Mouse (Mus musculus) MEL (cell line): ENCODE results near the gene Pparg. TPM values are rescaled to one million over a fixed set of nuclear protein-coding genes. Genes with fewer than 3 reads are reported as not detected.

Experiments
- DNase-seq: peaks from one replicate; pipeline ENCODE4 v3.0.0; 2011; ENCODE audit warnings: low read depth, low spot score
- H3K27ac ChIP-seq: 2 replicates; pipeline ENCODE4 v1.5.1; 2012; ENCODE audit warnings: low read depth, mild to moderate bottlenecking, control low read depth, low read length, moderate library complexity; ENCODE audit not compliant: control insufficient read depth
- H3K27me3 ChIP-seq, 2 experiments: fragments of 150-350 bp in 1 of 2; sonication (generic) in 1 of 2; 2 replicates each; pipeline ENCODE4 v1.6.1; 2012; ENCODE audit warnings: low read length in 2 of 2, mild to moderate bottlenecking in 2 of 2, improper control_type of control experiment in 1 of 2, moderate library complexity in 1 of 2; ENCODE audit not compliant: insufficient read depth in 2 of 2, control insufficient read depth in 1 of 2
- H3K36me3 ChIP-seq, 2 experiments: 2 replicates each; pipeline ENCODE4 v1.6.1; 2012 to 2014; ENCODE audit warnings: low read length in 2 of 2, improper control_type of control experiment in 1 of 2, inconsistent platforms in 1 of 2, mild to moderate bottlenecking in 1 of 2; ENCODE audit not compliant: insufficient read depth in 2 of 2, control insufficient read depth in 1 of 2
- H3K4me1 ChIP-seq, 2 experiments: fragments of 150-350 bp in 1 of 2; sonication (generic) in 1 of 2; 2 replicates each; pipeline ENCODE4 v1.6.1; 2012; ENCODE audit warnings: low read length in 2 of 2, improper control_type of control experiment in 1 of 2, mild to moderate bottlenecking in 1 of 2; ENCODE audit not compliant: insufficient read depth in 2 of 2, control insufficient read depth in 1 of 2
- H3K4me3 ChIP-seq, 2 experiments: fragments of 150-350 bp in 1 of 2; sonication (generic) in 1 of 2; 2 replicates each; pipeline ENCODE4 v1.5.1; 2012; ENCODE audit warnings: low read depth in 2 of 2, low read length in 2 of 2, mild to moderate bottlenecking in 2 of 2, moderate library complexity in 2 of 2, control low read depth in 1 of 2, improper control_type of control experiment in 1 of 2; ENCODE audit not compliant: control insufficient read depth in 1 of 2, insufficient read depth in 1 of 2
- H3K79me2 ChIP-seq: 2 replicates; pipeline ENCODE4 v1.6.1; 2012; ENCODE audit warnings: mild to moderate bottlenecking, low read length, moderate library complexity; ENCODE audit not compliant: control insufficient read depth, poor library complexity, insufficient read depth
- H3K9ac ChIP-seq: 2 replicates; pipeline ENCODE4 v1.6.1; 2012; ENCODE audit warnings: low read depth, mild to moderate bottlenecking, control low read depth, low read length, moderate library complexity; ENCODE audit not compliant: control insufficient read depth, poor library complexity, severe bottlenecking
- H3K9me3 ChIP-seq: fragments of 150-350 bp; sonication (generic); replicated peaks from 2 replicates; pipeline ENCODE4 v1.6.1; 2012; ENCODE audit warnings: mild to moderate bottlenecking, low read length, improper control_type of control experiment, moderate library complexity; ENCODE audit not compliant: insufficient read depth
- BHLHE40 ChIP-seq: IDR thresholded peaks from 2 replicates; pipeline ENCODE4 v1.6.1; 2012; ENCODE audit warnings: low read depth, mild to moderate bottlenecking, inconsistent platforms, low read length, improper control_type of control experiment, borderline replicate concordance
- CTCF ChIP-seq, 3 experiments: IDR thresholded peaks in 2 of 3; conservative IDR thresholded peaks in 1 of 3; 2 replicates each; pipeline ENCODE4 v1.5.1; 2011 to 2012; ENCODE audit warnings: low read length in 3 of 3, low read depth in 2 of 3, mild to moderate bottlenecking in 2 of 3, improper control_type of control experiment in 1 of 3, inconsistent platforms in 1 of 3, mixed read lengths in 1 of 3, moderate library complexity in 1 of 3; ENCODE audit not compliant: control insufficient read depth in 1 of 3, insufficient read depth in 1 of 3, poor library complexity in 1 of 3, severe bottlenecking in 1 of 3
- ELF1 ChIP-seq: IDR thresholded peaks from 2 replicates; pipeline ENCODE4 v1.6.1; 2014; ENCODE audit warnings: low read depth, mild to moderate bottlenecking, inconsistent platforms, low read length, improper control_type of control experiment, moderate library complexity
- EP300 ChIP-seq, 2 experiments: IDR thresholded peaks; 2 replicates each; pipeline ENCODE4 v1.6.1; 2011; ENCODE audit warnings: improper control_type of control experiment in 2 of 2, low read length in 2 of 2, low read depth in 1 of 2, mild to moderate bottlenecking in 1 of 2
- ETS1 ChIP-seq: IDR thresholded peaks from 2 replicates; pipeline ENCODE4 v1.6.1; 2012; ENCODE audit warnings: low read depth, mild to moderate bottlenecking, inconsistent platforms, low read length, improper control_type of control experiment, moderate library complexity
- GABPA ChIP-seq: IDR thresholded peaks from 2 replicates; pipeline ENCODE4 v1.6.1; 2012; ENCODE audit warnings: low read depth, mild to moderate bottlenecking, inconsistent platforms, low read length, improper control_type of control experiment, moderate library complexity
- GATA1 ChIP-seq: IDR thresholded peaks from 2 replicates; pipeline ENCODE4 v1.6.1; 2011; ENCODE audit warnings: low read depth, low read length, improper control_type of control experiment
- HCFC1 ChIP-seq: IDR thresholded peaks from 2 replicates; pipeline ENCODE4 v1.6.1; 2012; ENCODE audit warnings: low read depth, mild to moderate bottlenecking, inconsistent platforms, low read length, improper control_type of control experiment, moderate library complexity
- JUND ChIP-seq: IDR thresholded peaks from 2 replicates; pipeline ENCODE4 v1.6.1; 2011; ENCODE audit warnings: low read depth, mild to moderate bottlenecking, improper control_type of control experiment, low read length
- MAFK ChIP-seq: IDR thresholded peaks from 2 replicates; pipeline ENCODE4 v1.6.1; 2011; ENCODE audit warnings: low read depth, mild to moderate bottlenecking, low read length, improper control_type of control experiment, borderline replicate concordance
- MAX ChIP-seq: IDR thresholded peaks from 2 replicates; pipeline ENCODE4 v1.6.1; 2011; ENCODE audit warnings: low read length, improper control_type of control experiment
- MAZ ChIP-seq: IDR thresholded peaks from 2 replicates; pipeline ENCODE4 v1.6.1; 2012; ENCODE audit warnings: low read depth, mild to moderate bottlenecking, inconsistent platforms, low read length, improper control_type of control experiment
- MEF2A ChIP-seq: IDR thresholded peaks from 2 replicates; pipeline ENCODE4 v1.6.1; 2014; ENCODE audit warnings: low read depth, mild to moderate bottlenecking, inconsistent platforms, low read length, improper control_type of control experiment; ENCODE audit not compliant: poor library complexity, insufficient replicate concordance, severe bottlenecking; ENCODE audit errors: extremely low read depth
- MXI1 ChIP-seq: IDR thresholded peaks from 2 replicates; pipeline ENCODE4 v1.6.1; 2011; ENCODE audit warnings: mild to moderate bottlenecking, low read depth, low read length, improper control_type of control experiment
- MYB ChIP-seq: IDR thresholded peaks from 2 replicates; pipeline ENCODE4 v1.6.1; 2011; ENCODE audit warnings: mild to moderate bottlenecking, low read depth, low read length, improper control_type of control experiment
- MYC ChIP-seq: IDR thresholded peaks from 2 replicates; pipeline ENCODE4 v1.6.1; 2011; ENCODE audit warnings: low read depth, mild to moderate bottlenecking, low read length, improper control_type of control experiment, moderate library complexity
- POLR2AphosphoS2 ChIP-seq: IDR thresholded peaks from 2 replicates; pipeline ENCODE4 v1.6.1; 2011; ENCODE audit warnings: low read length, improper control_type of control experiment
- SIN3A ChIP-seq: IDR thresholded peaks from 2 replicates; pipeline ENCODE4 v1.6.1; 2012; ENCODE audit warnings: low read length, improper control_type of control experiment, inconsistent platforms
- SMC3 ChIP-seq: IDR thresholded peaks from 2 replicates; pipeline ENCODE4 v1.6.1; 2011; ENCODE audit warnings: low read depth, low read length, improper control_type of control experiment
- UBTF ChIP-seq: IDR thresholded peaks from 2 replicates; pipeline ENCODE4 v1.6.1; 2012; ENCODE audit warnings: low read depth, mild to moderate bottlenecking, inconsistent platforms, low read length, improper control_type of control experiment, moderate library complexity, borderline replicate concordance; ENCODE audit not compliant: insufficient read depth
- USF1 ChIP-seq: IDR thresholded peaks from 2 replicates; pipeline ENCODE4 v1.6.1; 2014; ENCODE audit warnings: low read depth, mild to moderate bottlenecking, inconsistent platforms, low read length, improper control_type of control experiment, moderate library complexity
- USF2 ChIP-seq, 2 experiments: IDR thresholded peaks; 2 replicates each; pipeline ENCODE4 v1.6.1; 2011 to 2012; ENCODE audit warnings: improper control_type of control experiment in 2 of 2, low read length in 2 of 2, borderline replicate concordance in 1 of 2, inconsistent platforms in 1 of 2, low read depth in 1 of 2, mild to moderate bottlenecking in 1 of 2; ENCODE audit not compliant: insufficient read depth in 1 of 2
- ZKSCAN1 ChIP-seq: IDR thresholded peaks from 2 replicates; pipeline ENCODE4 v1.6.1; 2012; ENCODE audit warnings: low read depth, mild to moderate bottlenecking, inconsistent platforms, low read length, improper control_type of control experiment, moderate library complexity
- ZNF384 ChIP-seq: IDR thresholded peaks from 2 replicates; pipeline ENCODE4 v1.6.1; 2012; ENCODE audit warnings: low read depth, mild to moderate bottlenecking, inconsistent platforms, low read length, improper control_type of control experiment
- polyA plus RNA-seq, 2 experiments: library from polyadenylated mRNA; stranded (reverse) in 1 of 2; unstranded in 1 of 2; fragments of >175 nt in 1 of 2; fragments of >200 nt in 1 of 2; gene quantifications; 2 replicates each; pipeline versions ENCODE4 v1.2.1 to v1.2.4; 2012; ENCODE audit warnings: low replicate concordance in 2 of 2, low read depth in 1 of 2; ENCODE audit not compliant: insufficient read length in 2 of 2, insufficient read depth in 1 of 2, missing spikeins in 1 of 2
- total RNA-seq: library from RNA; depleted of rRNA; stranded (reverse); fragments of 300-350 nt; gene quantifications from 2 replicates; pipeline ENCODE4 v1.2.3, GENCODE M21; 2012

Pparg gene
- total and polyA plus RNA-seq, 3 experiments = 0.08 to 0.15 TPM; not detected in 1

GRCm38 (mm10) chr6:115418171-115418570 is 57.4 kb downstream of the Pparg start:
- DNase-seq = no peak
- no peak for TF ChIP-seq MYB
- no peak for TF ChIP-seq UBTF
- no peak for TF ChIP-seq MXI1
- TF ChIP-seq BHLHE40 = no peak
- TF ChIP-seq MAZ = no peak
- no peak for TF ChIP-seq MEF2A
- no peak for TF ChIP-seq ZNF384
- no peak for TF ChIP-seq ETS1
- TF ChIP-seq MAX = no peak
- no peak for TF ChIP-seq USF1
- no peak for TF ChIP-seq CTCF (IDR thresholded peaks at IDR 0.05 in 2 of 3, conservative IDR thresholded peaks at IDR 0.05 in 1 of 3; ENCODE audit: control insufficient read depth in 1 of 3, insufficient read depth in 1 of 3, low read depth in 2 of 3, low read length in 3 of 3, poor library complexity in 1 of 3, severe bottlenecking in 1 of 3)
- TF ChIP-seq POLR2AphosphoS2 = no peak
- TF ChIP-seq GABPA = no peak
- no peak for TF ChIP-seq GATA1
- no peak for TF ChIP-seq ELF1
- TF ChIP-seq USF2 (IDR thresholded peaks at IDR 0.05; ENCODE audit: borderline replicate concordance in 1 of 2, insufficient read depth in 1 of 2, low read depth in 1 of 2, low read length in 2 of 2) = no peak
- no peak for TF ChIP-seq JUND
- Histone ChIP-seq H3K27ac (no peak overlapping the region), H3K9me3 (no peaks in the 10 kb centered on the region), H3K4me3 (no peak overlapping the region), H3K9ac (no peak overlapping the region), H3K4me1 (no peaks in the 10 kb centered on the region), H3K27me3 (peaks cover 1 to 2% of the 10 kb centered on the region in 2 experiments; a peak in 3 of 4 replicates), H3K79me2 (no peaks in the 10 kb centered on the region), H3K36me3 (no peaks in the 10 kb centered on the region)

DNA sequence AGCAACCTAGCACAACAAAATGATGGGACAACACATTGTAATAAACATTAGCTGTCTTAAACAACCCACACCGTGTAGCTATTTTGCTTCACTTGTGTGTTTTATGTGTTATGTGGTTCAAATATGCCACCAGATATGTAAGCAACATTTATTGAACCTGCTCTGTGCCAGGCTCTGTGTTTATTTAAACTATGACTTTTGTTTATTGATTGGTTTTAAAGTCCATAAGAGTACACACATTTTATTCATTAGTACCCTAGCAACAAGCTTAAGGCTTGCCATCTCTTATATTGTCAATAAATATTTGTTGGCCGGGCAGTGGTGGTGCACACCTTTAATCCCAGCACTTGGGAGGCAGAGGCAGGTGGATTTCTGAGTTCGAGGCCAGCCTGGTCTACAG is 58.2 kb downstream of the Pparg start:
- Histone ChIP-seq H3K9ac (no peak overlapping the region), H3K27ac (no peak overlapping the region)
- TF ChIP-seq SMC3 (no peak), EP300 (IDR thresholded peaks at IDR 0.05; ENCODE audit: low read depth in 1 of 2, low read length in 2 of 2) (no peak), JUND (no peak), POLR2AphosphoS2 (no peak), MYC (no peak), SIN3A (no peak), MAFK (no peak), ZKSCAN1 (no peak), HCFC1 (no peak), GABPA (no peak), MXI1 (no peak)
- TF ChIP-seq, all 39 proteins: peak for 0
- Histone ChIP-seq H3K9me3 (no peaks in the 10 kb centered on the region), H3K4me3 (no peak overlapping the region), H3K36me3 (no peaks in the 10 kb centered on the region), H3K27me3 (peaks cover 2 to 4% of the 10 kb centered on the region in 2 experiments), H3K79me2 (no peaks in the 10 kb centered on the region), H3K4me1 (no peaks in the 10 kb centered on the region)
- DNase-seq = no peak
